Mouse (Mus musculus): ENCODE results near the gene Frem1.

Gene Frem1

GRCm38 (mm10) chr4:83030097-83030496, 22.0 kb downstream of the Frem1 start:
- no peak for DNase-seq (ENCODE audit: low spot score)

GRCm38 (mm10) chr4:83020759-83021555, 31.2 kb downstream of the Frem1 start:
- no peak for DNase-seq (ENCODE audit: low spot score)

GRCm38 (mm10) chr4:83018111-83019105, 33.7 kb downstream of the Frem1 start:
- no peak for DNase-seq (ENCODE audit: low spot score)

GRCm38 (mm10) chr4:83014538-83014937, 37.6 kb downstream of the Frem1 start:
- DNase-seq (ENCODE audit: low spot score): no peak

- DNase-seq (ENCODE audit: low spot score): no peak
These were observed 48.1 kb downstream of the Frem1 start for GRCm38 (mm10) chr4:83004086-83004485.

- DNase-seq (ENCODE audit: low spot score): no peak
These were observed 60.1 kb downstream of the Frem1 start for GRCm38 (mm10) chr4:82992042-82992441.

- no peak for DNase-seq (ENCODE audit: low spot score)
These were observed 61.0 kb downstream of the Frem1 start for GRCm38 (mm10) chr4:82990973-82991695.

GRCm38 (mm10) chr4:82972381-82972780, 79.8 kb downstream of the Frem1 start:
- DNase-seq (ENCODE audit: low spot score): no peak

- no peak for DNase-seq (ENCODE audit: low spot score)
These were observed 81.1 kb downstream of the Frem1 start for GRCm38 (mm10) chr4:82970901-82971648.

- no peak for DNase-seq (ENCODE audit: low spot score)
These were observed 91.1 kb downstream of the Frem1 start for GRCm38 (mm10) chr4:82961024-82961423.

- no peak for DNase-seq (ENCODE audit: low spot score)
These were observed 94.2 kb downstream of the Frem1 start for GRCm38 (mm10) chr4:82957827-82958538.

- no peak for DNase-seq (ENCODE audit: low spot score)
These were observed 98.1 kb downstream of the Frem1 start for GRCm38 (mm10) chr4:82953992-82954391.

GRCm38 (mm10) chr4:82949511-82949910, 102.6 kb downstream of the Frem1 start:
- DNase-seq (ENCODE audit: low spot score): no peak

GRCm38 (mm10) chr4:82946721-82947120, 105.4 kb downstream of the Frem1 start:
- DNase-seq (ENCODE audit: low spot score): no peak

GRCm38 (mm10) chr4:82946276-82946612, 105.9 kb downstream of the Frem1 start:
- DNase-seq (ENCODE audit: low spot score): no peak

GRCm38 (mm10) chr4:82945572-82946275, 106.4 kb downstream of the Frem1 start:
- no peak for DNase-seq (ENCODE audit: low spot score)

- DNase-seq (ENCODE audit: low spot score): no peak
These were observed 111.5 kb downstream of the Frem1 start for GRCm38 (mm10) chr4:82940680-82941079.

GRCm38 (mm10) chr4:82940248-82940647, 111.9 kb downstream of the Frem1 start:
- DNase-seq (ENCODE audit: low spot score): no peak

- peak; percentile 11 for DNase-seq (ENCODE audit: low spot score)
These were observed 117.8 kb downstream of the Frem1 start for GRCm38 (mm10) chr4:82934308-82934707.

GRCm38 (mm10) chr4:82933698-82934210, 118.4 kb downstream of the Frem1 start:
- DNase-seq (ENCODE audit: low spot score): peak; percentile 67

Data from urinary bladder, postnatal 25 days (tissue).